Mouse (Mus musculus) natural killer cell, adult 2 months (primary cell): ENCODE results near the gene Cela3b.

Experiments
- DNase-seq, 2 experiments: peaks; one replicate each; pipeline ENCODE4 v3.0.0; 2022; ENCODE audit warnings: low spot score in 2 of 2

The Cela3b gene

DNA sequence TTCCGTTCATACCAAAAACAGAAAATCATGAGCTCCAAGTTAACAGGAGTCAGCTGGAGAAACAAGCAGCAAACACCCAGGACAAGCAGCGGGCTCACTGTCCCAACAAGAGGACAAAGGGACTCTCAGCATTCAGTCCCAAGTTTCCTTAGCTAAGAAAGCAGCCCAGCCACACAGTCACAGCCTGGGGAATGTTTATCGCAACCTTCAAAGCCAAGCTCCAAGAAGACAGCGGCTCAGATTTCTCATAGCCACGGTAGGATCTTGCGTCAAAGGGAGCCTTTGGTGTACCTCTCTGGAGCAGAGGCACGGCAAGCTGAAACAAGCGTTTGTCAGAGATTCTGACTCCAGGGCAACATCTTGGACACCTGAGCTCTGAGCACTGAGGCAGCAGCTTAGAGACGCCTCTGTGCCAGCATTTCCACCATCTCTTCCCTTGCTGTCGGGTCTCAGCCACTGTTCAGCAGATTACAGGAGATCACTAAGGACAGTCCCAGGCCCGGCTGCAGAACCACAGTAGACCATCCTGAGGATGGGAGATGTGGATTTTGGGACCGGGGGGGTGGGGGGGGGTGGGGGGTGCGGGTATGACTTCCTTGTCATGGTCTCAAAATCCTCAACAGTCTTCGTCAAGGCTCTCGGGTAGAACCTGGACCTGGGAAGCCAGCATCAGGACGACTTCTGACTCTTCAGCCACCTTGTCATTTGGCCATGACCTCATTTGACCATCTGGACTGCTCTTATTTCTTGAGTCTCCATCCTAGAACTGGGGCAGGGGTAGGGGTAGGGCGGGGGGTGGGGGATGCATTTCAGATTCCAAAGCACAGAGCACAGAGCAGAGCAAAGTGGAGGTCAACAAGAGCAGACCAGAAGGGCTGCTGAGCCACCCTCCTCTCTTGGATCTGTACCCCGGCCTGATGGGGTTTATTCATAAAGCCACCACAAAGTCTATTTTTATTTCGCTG lies 54.7 kb downstream of the Cela3b start:
- DNase-seq, result no peak

DNA sequence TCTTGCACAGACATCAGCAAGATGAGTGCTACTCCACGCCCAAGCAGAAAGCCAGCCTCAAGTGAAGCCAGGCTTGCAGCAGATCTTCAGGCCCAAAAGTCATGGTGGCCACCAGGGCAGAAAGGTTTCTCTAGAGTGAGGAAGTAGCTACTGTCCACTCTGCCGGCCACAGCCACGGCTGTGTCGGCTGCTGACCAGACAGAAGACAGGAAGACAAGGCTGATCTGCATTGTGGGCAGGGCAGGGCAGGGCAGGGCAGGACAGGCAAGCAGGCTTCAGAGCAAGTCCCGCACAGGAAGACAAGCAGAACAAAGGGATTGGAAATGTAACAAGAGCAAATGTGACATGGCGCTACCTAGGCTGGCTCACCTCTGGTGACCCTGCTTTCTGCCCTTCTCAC lies 56.6 kb downstream of the Cela3b start:
- peak; percentile 45 to 64 for DNase-seq

DNA sequence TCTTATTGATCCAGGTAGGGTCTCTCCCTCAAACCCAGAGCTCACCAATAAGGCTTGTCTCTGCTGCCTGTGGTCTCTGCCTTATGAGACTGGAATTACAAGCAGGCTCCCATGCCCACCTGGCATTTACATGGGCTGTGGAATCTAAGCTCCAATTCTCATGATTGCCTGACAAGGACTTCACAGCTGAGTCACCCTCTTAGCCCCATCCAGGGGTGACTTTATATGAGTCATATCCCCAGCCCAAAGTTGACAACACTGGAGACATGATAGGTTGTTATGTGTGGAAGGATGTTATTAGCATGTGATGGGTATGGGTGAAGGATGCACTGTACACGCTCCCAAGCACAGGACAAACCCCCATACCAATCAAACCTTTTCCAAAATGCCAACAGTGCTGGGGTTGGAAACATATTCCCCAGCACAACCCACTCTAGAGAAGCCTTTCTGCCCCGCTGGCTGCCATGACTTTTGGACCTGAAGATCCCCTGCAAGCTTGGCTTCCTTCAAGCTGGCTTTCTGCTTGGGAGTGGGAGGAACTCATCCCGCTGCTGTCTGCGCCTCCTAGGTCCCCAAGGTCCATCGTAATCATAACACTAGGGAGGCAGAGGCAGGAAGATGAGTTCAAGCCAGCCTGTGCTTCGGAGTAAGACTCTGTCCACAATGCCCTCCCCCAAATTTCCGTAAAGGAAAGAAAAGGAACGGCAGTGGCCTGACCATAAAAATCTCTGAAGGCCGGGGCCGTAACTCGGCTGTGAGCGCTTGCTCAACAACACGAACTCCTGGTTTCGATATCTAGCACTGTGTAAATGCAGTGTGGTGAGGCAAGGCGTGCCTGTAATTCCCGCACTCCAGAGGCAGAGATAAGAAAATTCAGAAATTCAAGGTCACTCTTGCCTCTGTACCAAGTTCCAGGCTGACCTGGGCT lies 58.5 kb downstream of the Cela3b start:
- no peak for DNase-seq
